Mouse (Mus musculus): ENCODE results near the gene Gpr37l1.
A peak's percentile ranks its signal among the peaks of the same experiment; 100 is the strongest.

Gene Gpr37l1

GRCm38 (mm10) chr1:135146946-135147701 is 20.4 kb downstream of the Gpr37l1 start:
- peak; percentile 95 to 97 for DNase-seq

DNA sequence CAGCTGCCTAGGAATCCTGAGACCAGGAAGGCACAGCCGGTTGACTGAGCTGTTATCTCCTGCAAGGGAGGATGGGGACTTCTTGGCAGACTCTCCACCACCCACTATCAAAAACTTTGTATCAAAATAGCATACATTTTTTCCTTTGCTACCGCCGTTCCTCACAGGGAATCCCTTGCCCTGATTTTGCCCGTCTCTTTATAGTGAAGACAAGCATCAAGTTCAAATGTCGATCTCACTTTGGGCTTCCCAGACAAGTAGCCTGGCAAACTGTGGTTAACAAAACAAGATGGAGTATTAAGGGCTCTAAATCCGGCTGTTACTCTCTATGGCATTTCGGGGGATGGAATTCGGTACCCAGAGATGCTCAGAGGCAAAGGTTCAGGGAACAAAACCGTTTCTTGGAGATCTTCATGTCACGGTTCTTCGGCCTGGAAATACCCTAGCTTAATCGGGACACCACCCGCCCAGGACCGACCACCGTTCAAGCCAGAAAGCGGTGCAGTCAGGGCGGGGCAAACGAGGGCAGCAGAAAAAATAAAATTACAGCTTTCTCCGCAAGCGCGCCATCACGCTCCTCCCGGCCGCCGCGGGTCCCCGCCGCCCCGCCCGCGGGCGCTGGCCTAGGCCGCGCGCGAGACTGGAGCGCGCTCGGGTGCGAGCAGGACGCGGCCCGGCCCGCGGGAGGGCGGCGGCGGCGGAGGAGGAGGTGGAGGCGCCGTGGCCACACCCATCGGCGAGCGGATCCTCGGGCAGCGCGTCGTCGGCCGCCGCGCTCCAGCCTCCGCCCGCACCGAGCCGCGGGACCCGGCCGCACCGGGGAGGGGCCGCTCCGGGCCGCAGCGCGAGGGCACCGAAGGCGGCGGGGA is 21.2 kb downstream of the Gpr37l1 start, which contains the start of gene Arl8a:
TSS of gene Arl8a (plus strand) at position 748 of the 869 bp plus-strand sequence.
- peak; percentile 86 to 94 for DNase-seq

GRCm38 (mm10) chr1:135143940-135144339 is 23.5 kb downstream of the Gpr37l1 start:
- no peak for DNase-seq

DNA sequence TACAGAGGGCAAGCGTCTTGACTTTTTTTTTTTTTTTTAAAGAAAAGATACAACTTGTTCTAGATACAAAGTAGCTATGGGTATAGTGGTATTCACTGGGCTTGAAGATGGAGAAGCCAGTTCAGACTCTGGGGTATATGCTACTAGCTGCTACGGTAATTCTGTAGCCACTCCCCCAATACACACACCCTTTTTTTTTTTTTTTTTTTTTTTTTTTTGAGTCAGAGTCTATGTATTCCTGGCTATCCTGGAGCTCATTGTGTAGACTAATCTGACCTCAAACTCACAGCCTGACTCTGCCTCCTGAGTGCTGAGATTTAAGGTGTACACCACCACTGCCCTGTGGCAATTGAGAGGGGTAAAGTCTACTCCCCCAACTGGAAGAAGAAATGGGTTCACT is 25.0 kb downstream of the Gpr37l1 start:
- no peak for DNase-seq

GRCm38 (mm10) chr1:135139906-135140305 is 27.6 kb downstream of the Gpr37l1 start:
- no peak for DNase-seq

DNA sequence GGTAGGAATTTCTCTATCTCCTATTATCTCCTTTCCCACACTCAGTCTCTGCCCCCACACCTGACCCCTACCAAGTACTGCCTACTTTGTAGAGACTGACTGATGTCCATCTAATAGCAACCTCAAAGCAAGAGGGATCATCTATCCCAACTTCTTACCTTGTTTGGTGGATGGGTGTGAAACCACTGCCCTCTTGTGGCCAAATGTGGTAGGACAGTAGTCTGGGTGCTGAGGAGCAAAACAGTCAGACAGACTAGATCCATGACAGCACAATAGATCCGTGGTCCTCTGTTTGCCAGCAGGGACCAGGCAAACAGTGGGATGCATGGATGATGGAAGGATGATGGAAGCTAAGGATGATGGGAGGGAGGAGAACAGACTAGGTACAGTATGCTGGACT is 31.0 kb downstream of the Gpr37l1 start:
- peak in 1 of 2 experiments; percentile 81 for DNase-seq

- no peak for DNase-seq
Observed at GRCm38 (mm10) chr1:135135111-135135787, 32.2 kb downstream of the Gpr37l1 start.

- DNase-seq = no peak
Observed at GRCm38 (mm10) chr1:135133678-135134435, 33.6 kb downstream of the Gpr37l1 start.

GRCm38 (mm10) chr1:135132893-135133369 is 34.5 kb downstream of the Gpr37l1 start:
- DNase-seq = no peak

DNA sequence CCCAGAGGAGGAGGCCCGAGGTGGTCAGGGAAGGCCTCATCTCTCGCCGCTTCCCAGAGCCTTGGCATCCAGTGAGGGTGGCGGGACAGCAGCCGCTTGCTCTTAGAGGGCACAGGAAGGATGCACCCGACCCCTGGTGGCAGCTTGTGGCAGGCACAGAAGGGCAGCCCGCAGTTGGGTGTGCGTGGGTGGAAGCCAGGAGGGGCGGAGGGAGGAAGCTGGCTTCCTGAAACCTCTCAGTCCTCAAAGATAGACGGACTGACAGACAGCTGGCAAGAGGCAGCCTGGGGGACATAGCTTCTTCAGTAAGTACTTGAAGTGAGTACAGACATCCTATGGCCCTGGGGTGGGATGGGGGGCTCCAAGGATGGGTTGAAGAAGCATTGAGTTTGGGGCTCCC is 35.0 kb downstream of the Gpr37l1 start, which contains the start of gene Ptpn7:
TSS of gene Ptpn7 (plus strand) at position 228 of the 400 bp plus-strand sequence.
- peak; percentile 72 to 79 for DNase-seq

GRCm38 (mm10) chr1:135131560-135131959 is 35.9 kb downstream of the Gpr37l1 start:
- DNase-seq = no peak

DNA sequence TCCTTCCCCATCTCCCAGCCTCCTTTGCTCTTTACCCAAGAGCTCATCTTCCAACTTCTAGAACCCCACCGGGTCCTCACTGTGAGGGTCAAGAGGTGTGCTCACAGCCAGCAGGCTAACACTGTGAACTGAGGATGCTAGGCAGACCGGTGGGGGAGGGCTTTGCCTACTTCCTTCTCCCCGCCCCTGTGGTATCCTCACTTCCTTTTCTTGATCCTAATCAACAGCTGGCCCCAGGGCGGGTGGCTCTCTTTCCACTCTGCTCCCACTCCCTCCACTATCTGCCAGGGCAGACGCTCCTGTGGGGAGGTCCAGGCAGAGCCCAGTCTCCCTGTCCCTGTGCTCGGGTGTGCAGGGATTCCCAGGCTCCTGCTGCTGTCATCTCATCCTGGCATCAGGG is 36.4 kb downstream of the Gpr37l1 start:
- DNase-seq = peak in 1 of 2 experiments; percentile 61

- DNase-seq = peak; percentile 53 to 61
Observed at GRCm38 (mm10) chr1:135130376-135131018, 37.0 kb downstream of the Gpr37l1 start.

DNA sequence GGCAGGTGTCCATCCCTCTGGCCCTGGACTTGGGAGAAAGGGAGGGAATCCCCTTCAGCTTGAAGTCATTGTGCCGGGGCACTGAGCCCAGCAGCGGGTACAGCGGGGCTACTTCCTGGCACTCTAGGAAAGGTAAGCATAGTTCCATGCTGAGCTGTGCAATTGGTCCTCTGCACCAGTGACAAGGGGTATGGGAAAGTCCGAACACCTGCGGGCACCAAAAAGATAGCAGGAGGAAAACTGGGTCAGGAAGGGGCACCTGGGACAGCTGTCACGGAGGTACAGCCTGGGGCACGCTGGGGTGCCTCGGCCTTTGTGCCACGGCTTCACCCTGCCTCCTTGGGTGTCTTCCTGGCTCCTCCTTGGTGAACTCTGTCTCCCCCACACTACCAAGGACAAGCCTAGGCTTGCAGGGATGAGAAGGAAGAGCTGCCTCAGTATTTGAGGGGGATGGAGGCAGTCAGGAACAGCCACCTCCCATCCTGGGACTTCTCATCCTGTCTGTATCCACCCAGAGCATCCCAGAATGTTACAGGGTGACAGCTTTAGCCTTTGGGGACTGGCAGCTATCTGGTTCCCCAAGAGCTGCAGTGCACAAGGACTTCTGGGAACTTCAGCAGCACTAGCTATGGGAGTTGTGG is 37.8 kb downstream of the Gpr37l1 start:
- DNase-seq = no peak

DNA sequence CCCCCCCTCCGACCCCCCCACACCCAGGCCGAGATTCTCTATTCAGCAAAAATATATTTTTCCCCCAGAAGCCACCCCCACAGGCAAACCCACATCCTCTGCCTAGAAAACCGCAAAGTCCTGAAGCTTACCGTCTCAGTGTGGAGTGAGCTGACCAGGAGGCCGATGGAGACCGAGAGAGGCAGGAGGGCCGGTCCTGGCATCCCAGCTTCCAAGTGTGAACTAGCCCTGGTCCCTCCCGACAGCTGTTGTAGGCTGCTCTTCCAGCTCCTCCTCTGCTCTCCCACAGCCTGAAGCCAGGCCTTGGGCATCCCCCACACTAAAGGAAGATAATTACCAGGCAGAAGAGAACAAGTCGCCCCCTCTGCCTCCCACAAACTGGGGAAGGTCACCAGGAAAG is 38.5 kb downstream of the Gpr37l1 start:
- DNase-seq = no peak

DNA sequence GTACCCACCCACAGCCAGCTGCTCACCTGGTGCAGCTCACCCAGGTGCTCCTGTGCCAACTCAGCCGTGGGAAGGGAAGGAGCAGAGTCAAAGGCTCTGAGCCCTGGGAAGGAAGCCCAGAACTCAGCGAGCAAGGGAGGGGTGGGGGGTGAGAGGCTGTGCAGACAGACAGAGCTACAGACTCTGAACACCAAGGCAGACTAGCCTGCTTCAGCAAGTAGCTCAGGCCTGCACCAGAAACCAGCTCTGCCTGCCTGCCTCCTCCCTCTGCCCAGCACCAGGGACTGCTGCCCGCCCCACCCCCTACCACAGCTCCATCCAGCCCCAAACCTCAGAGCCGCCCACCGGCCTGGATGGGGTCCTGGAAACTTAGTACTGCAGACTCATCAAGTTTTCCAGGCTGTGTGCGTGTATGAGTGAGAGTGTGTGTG is 39.5 kb downstream of the Gpr37l1 start:
- peak in 1 of 2 experiments; percentile 63 for DNase-seq

DNA sequence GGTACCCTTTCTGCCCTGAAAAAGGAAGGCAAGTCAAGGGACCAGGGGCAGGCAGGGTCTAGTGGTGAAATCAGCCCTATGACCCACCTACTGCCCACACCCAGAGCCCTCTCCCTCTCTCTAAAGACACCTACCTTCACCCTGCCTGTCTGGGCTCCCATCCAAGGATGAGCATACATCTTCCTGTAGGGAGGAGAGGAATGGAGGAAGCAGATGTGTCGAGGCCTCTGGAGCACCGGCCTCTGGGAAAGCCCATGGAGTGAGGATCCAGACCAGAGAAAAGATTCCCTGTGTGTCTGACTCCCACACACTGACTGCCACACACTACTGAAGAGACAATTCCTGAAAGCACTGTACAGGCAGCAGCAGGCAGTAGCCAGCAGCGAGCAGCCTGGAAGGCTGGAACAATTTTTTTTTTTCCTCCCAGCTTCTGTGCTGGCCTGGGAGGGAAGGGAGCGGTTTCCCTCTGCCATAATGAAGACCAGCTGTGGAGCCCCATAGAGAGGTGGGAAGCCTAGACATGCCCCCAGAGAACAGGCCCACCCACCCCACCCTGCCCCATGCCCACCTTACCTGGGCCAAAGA is 40.9 kb downstream of the Gpr37l1 start:
- no peak for DNase-seq

DNA sequence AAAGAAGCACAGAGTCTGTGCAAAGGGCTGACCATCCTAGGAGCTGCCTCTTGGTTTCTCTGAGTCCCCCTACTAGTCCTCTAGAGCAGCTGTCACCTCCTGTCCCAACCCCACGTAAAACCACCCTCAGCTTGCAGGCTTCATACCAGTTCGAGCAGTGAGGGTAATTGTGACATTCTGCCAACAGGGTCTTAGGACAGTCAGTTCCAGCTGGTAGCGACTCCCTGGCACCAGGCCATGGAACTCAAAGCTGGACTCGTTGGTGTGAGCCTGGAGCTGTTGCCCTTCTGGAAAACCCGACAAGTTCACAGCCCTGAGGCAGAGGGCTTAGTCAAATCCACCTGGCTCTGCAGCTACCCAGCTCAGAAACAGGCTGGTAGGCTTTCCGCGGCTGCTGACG is 41.5 kb downstream of the Gpr37l1 start:
- DNase-seq = peak; percentile 59 to 81

- DNase-seq = no peak
Observed at GRCm38 (mm10) chr1:135124573-135125363, 42.7 kb downstream of the Gpr37l1 start.

DNA sequence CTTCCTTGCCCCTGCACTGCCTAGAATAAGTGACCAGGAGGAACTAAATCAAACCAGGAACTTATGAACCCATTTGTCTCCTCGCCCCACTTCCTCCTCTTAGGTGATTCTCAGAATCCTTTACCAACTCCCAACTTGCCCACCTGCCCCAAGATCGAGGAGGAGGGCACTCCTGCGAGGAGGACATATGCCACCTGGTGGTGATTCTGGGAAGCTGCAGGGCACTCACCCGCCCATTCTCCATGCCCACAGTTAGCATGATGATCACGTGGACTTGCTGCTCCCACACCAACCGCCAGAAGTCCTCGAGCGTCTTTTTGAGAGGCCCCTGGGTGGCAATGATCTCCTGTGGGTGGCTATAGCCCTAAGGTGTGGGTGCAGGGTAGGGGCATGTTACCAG is 54.8 kb downstream of the Gpr37l1 start:
- DNase-seq = peak in 1 of 2 experiments; percentile 51
